Mouse (Mus musculus) thymus, postnatal 25 days (tissue): Measurements from ENCODE around the gene Tmem132e.

ENCODE experiments used
- DNase-seq: peaks from one replicate; pipeline ENCODE4 v3.0.0; 2022

The Tmem132e gene

DNA sequence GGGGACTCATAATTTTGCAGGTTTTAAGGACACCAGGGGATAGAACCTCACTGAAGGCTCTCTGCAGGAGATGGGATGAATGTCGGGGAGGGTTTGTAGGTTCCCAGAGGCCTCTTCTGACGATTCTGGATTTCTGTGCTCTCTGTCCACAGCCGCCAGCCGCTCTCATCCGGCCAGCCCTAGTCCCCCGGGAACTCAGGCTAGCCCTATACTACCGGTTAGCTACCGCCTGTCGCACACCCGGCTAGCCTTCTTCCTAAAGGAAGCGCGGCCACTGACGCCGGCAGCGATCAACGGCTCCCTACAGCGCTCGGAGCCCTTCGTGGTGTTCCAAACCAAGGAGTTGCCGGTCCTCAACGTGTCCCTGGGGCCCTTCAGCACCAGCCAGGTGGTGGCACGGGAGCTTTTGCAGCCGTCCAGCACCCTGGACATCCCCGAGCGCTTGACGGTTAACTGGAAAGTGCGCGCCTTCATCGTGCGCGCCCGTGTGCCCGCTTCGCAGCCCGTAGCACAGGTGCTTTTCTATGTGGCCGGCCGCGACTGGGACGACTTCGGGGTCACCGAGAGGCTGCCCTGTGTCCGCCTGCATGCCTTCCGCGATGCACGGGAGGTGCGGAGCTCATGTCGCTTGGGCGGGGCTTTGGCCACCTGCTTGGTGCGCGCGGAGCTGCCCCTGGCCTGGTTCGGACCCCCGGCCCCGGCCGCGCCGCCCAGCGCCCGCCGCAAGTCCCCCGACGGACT is 45.6 kb downstream of the Tmem132e start:
- DNase-seq, result no peak

DNA sequence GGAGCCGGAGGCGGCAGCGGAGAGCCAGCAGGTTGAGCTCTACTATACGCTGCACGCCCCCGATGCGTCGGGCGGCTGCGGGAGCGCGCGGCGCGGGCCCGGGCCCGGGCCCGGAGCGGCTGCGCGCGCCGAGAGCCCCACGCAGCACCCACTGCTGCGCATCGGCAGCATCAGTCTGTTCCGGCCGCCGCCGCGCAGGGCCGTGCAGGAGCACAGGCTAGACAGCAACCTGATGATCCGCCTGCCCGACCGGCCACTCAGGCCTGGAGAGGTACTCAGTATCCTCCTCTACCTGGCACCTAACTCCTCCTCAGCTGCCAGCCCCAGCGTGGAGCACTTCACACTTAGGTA is 46.1 kb downstream of the Tmem132e start:
- DNase-seq, result no peak

DNA sequence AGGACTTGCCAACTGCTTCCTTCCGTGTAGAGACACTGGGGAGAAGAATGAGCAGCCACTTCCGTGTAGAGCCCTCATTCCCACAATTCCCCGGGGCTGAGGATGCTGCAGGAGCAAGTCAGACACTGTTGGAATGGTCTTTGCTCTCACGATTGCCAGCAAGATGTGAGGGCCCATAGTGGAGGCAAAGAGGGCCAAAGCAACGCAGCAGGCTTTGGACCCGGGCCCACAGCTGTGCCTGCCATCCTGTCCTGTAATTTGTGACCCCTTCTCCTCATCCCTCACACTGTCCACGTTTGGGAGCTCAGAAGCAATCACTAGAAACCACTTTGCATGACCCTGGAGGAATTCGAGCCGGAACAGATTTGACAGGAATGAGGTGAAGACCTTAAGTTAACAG is 59.8 kb downstream of the Tmem132e start:
- no peak for DNase-seq

DNA sequence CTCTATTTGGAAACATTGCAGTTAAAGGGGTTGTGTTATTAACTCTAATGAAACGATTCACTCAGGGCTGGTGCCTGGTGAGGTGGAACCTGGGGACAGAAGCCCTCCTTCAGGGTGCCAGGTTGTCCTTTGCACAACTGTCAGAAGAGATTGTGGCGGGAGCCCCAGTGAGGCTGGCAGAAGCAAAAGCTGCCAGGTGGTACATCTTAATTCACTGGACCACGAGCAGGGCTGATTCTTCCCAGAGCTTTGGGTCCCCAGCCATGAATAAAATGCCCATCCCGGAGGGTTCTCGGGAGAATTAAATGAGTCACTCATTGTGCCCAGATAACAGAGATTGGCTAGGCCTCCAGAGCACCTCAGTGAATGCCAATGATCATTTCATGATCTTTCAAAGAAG is 63.8 kb downstream of the Tmem132e start:
- DNase-seq, result no peak

DNA sequence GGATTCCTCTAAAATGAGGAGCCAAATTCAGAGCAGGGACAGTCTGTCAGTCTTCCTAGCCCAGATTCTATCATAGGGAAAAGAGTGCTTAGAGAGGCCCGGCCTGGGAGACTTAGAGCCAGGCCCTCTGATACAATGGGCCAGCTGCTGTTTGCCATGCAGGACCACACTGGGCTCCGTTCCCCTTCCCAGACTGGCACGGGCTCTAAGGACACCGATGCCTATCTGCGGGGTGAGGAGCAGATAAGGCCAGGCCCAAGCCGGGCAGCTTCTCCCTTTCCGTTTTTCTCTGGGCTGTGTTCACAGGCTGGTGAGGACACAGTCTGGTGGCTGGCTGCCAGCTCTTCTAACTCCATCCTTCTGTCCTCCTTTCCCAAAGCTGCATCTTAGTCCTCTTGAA is 64.5 kb downstream of the Tmem132e start:
- DNase-seq, result no peak

DNA sequence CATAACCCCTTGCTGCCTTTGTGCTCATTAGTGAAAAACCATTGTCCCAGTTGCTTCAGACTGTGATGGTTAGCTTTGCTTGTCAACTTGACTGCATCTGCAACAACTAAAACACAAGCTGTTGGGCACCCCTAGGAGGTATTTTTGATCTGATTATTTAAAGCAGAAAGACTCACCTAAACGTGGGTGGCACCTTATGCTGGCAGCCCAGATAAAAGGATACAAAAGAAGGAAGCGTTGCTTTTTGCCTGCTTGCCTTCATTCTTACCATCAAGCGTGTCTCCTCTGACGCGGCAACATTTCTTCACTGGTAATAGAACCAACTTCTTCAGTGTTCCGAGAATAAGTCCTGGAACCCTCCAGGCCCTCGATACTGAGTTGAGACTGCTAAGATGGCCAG is 72.6 kb downstream of the Tmem132e start:
- no peak for DNase-seq

DNA sequence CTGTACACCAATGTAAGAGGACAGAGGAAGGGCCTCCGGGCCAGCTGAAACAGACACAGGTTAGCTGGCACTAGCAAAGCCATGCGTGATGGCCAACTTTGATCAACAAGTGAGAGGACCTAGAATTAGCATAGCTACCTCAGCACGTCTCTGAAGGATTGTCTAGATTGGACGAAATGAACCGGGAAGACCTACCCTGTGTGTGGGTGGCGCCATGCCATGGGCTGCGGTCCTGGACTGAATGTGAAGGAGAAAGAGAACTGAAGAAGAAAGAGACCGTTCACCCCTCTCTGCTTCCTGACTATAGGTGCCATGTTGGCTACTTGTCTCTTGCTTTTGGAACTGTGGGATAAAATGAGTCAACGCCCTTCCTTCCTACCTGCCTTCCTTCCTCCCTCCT is 76.8 kb downstream of the Tmem132e start:
- no peak for DNase-seq

DNA sequence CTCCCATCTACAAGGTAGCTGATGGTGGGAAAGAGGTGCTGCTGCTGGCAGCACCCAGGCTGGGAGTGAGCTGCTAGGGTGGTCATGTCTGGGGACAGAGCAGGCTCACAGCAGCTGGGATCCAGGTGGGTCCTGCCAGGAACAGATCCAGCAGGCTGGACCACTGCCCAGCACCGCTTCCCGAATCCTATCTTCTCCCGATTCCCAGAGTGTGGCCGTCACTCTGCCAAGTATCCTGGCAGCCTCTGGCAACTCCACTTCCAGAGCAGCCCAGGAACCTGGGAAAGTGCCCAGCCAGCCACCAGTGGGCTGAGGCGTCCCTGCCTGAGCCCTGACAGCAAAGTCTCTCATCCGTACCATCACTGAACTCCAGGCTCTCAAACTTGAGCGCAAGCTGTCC is 78.5 kb downstream of the Tmem132e start:
- DNase-seq, result no peak

DNA sequence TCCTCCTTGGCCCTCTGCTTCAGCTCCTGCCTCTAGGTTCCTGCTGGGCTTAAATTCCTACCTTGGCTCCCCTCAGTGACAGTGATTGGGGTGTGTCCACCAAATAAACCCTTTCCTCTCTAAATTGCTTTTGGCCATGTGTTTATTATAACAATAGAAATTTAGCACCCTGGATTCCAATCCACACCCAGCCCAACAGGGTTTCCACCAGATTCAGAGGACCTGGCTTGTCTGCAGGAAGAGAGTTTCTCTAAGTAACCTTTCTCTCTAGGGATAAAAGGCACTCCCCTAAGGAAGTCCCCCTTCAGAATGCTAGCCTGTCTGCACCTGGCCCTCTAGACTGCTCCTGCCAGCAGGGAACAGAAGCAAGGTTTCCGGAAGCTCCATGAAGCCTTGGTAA is 82.4 kb downstream of the Tmem132e start:
- DNase-seq, result no peak

DNA sequence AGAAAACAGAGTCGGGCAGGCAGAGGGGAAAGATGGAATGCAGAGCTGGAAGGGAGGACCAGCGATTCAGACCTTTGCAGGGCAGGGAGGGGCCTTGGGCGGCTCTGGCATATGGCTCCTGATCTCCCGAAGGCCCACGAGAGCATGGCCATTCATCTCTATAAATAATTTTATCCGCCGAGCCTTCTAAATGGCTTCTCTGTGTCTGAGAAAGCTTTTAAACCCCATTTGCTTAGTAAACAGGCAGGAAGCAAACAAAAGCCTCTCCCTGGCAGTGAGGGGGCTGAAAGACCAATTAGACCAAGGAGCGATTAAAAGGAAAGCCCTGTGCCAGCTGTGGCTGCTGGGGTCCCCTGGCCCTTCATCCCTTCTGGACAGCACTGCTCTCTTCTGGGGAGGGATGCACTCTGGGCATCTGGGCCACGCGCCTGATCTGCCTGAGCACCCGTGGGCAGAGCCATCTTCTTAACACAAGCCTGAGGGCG is 84.5 kb downstream of the Tmem132e start:
- no peak for DNase-seq

DNA sequence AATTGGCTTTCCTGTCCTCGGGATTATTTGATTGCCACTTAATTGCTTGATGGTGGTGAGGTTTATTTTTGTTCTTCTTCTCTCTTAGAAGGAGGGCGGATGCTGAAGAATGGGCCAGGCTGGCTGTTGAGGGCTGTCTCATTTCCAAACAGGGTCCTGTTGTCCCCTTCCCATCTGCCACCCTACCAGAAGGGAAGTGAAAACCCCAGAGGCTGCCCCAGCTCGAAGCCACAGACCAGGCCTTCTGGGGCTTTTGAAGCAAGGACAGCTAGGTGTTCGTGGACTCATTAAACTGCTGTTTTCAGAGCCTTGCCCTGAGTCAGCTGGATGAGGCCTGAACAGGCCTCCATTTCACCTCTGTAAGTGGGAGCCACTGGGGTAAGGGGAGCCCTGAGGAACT is 87.4 kb downstream of the Tmem132e start:
- no peak for DNase-seq

DNA sequence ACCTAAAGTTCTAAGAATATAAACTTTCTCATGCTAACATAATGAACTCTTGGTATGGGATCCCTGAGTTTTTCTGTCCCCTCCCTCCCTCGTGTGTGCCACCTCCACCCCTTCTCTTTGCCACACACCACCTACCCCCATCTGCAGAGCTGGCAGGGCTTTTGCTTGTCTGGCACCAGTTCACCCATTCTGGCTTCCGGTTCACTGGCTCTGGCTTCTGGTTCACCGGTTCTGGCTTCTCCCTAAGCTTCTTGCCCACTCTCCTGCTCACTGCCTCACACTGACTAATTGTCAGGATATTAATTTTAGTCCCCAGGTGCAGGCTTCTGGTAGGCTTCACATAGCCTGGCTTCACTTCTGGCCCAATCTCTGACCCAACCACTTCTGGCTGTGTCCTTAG is 88.7 kb downstream of the Tmem132e start:
- DNase-seq, result no peak

DNA sequence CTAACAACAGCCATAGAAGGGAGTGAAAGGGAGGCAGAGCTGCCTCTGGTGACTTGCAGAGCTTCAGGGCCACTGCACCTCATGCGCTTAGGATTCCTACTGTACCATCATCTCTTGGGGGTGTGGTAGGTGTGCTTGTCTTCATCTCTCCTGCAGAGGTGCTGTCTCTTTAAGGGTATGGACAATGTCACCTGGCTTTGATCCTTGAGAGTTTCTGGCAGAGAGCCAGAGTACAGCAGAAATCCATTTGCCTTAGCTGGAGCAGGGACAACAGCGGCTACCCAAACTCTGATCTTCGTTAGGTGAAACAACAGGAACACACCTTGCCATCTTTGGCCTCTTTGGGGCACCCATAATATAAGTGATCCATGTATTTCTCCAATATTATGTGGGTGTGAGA is 92.2 kb downstream of the Tmem132e start:
- DNase-seq, result no peak

DNA sequence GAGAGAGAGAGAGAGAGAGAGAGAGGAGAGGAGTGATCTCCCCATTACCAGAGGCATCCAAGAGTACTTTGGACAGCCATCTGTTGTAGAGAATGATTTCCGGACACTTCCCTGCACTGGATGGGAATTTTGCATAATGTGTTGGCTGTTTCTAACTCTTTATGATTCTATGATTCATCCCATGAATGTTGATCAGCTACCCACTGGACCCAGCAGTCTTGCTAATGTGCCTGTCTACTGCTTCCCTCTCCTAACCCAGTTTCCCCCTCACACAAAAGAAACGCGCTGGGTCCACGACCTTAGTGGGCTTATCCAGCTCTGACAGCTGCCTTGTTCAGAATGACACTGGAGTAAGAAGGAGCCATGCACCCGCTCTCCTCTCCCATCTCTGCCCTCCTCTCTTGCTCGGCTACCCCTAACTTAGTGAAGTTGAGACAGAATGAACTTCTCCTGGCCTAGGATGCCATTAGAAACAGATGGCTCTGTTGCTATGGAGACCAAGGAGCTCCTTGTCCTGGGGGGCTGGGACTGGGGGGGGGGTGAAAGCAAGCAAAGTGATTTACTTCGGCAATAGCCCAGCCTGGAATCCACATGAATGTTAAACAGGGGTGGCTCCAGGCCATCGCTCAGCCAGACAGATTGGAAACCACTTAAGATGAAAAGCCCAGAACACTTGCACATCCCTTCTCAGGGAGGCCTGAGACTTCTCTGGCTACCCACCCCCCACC is 98.8 kb downstream of the Tmem132e start:
- no peak for DNase-seq

DNA sequence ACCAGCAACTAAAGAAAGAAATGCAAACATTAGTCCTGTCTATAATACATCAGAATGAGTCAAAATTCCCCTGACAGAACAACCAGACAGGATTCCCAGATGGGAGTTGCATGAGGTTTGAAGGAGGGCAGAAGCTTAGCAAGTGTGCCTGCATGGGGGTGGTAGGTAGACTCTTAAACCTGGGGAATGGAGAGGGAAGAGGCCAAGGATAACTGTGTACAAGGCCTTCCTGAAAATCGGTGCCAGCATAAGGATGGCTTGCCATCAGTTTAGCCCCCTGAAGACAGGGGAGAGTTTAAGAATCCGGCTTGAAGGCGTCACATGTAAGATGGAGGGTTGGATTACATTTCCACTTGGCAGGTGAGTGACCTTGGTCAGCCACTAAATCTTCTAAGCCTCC is 102.2 kb downstream of the Tmem132e start:
- DNase-seq, result no peak
